Mouse (Mus musculus): ENCODE measurements around the gene Spats1. TPM values are rescaled to one million over a fixed set of nuclear protein-coding genes. Genes with fewer than 3 reads are reported as not detected.

The Spats1 gene
- polyA plus RNA-seq (2014; fragmentation: Nextera tagmentation; extraction: Ambion mirVana) = 0.86 and 1.2 TPM in 2 replicates

DNA sequence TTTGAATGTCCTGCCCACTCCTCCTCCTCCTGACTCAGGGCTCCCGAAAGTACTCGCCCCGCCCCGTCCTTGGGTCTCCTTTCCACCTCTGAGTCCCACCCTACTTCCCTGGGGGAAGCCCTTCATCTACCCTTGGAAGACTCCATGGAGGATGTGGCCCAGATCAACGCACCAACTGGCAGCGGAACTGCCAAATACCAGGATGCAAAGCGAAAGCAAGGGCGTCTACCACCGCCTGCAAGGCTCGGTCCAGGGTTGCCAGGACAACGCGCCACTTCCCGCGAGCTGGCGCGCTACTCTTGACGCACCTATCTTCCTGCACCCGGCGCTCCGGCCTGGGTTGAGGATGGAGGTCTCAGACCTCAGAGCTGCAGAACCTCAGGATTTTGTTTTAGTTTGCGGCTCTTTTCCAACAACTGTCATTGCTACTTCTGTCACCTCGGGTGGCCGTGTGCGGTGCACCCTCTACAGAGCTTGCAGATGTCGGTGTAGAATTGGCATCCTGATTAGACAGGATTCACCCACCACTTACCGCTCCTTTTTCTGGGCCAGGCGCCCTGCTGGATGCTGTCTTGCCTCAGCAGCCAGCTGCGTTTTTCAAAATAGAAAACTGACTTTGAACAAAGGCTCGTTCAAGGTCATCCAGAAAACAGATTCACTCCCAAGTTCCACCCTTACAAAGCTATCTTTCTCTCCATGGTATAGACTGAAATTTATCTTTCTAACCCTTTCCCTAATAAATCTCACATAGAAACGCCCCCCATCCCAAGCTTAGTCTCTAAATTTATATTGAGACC lies at the start of gene Spats1:
Gene Spats1, minus strand, starts transcription at position 747 of the 797 bp plus-strand sequence.
- Histone ChIP-seq H3K4me1 (ENCODE audit: control insufficient read depth, insufficient read depth, low read length) (peaks cover 8% of the 10 kb centered on the region; the same call in 1 of the 2 replicates), H3K4me2 (peak within 1 kb of the TSS; percentile 62), H3K9ac (ENCODE audit: low read depth, low read length) (peak within 1 kb of the TSS; percentile 56), H3K9me3 (replicated peaks; ENCODE audit: control insufficient read depth, low read length) (no peaks in the 10 kb centered on the region), H3K36me3 (ENCODE audit: control insufficient read depth, insufficient read depth, low read length) (no peaks in the 10 kb centered on the region), H3K27me3 (ENCODE audit: control insufficient read depth, insufficient read depth, low read length) (peaks cover 37% of the 10 kb centered on the region), H3K27ac (ENCODE audit: low read depth, low read length) (no peak within 1 kb of the TSS), H3K4me3 (ENCODE audit: low read depth, low read length) (peak within 1 kb of the TSS; percentile 38)
- WGBS (ENCODE audit: insufficient replicate concordance) = 6% methylated on average over 30 of the region's 30 CpGs
- peak; percentile 31; the same call in 1 of the 2 replicates for ATAC-seq (replicated peaks; ENCODE audit: insufficient number of reproducible peaks, low FRiP score, low TSS enrichment)

DNA sequence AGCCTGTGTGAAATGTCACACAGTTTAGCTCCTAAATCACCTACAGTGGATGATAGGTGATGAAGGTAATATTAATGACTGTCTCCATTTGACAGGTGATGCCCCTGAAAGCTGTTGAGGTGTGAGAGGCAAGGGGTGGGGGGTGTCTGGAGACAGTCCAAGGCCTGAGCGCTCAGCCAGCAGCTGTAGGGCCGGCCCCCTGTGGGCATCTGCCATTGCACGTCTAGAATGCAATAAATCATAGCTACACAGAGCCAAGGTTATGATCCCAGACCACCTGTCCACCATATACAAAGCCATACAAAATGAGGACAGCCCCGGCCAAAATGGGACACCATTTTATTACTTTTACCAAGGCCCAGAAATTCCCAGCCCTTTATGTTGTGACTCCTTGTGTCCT lies 49.7 kb upstream of the Spats1 start:
- WGBS (ENCODE audit: insufficient replicate concordance) = 76% methylated on average over 4 of the region's 4 CpGs
- Histone ChIP-seq H3K27ac (ENCODE audit: low read depth, low read length) (no peak overlapping the region), H3K4me1 (ENCODE audit: control insufficient read depth, insufficient read depth, low read length) (peaks cover 20% of the 10 kb centered on the region), H3K4me2 (no peak overlapping the region), H3K27me3 (ENCODE audit: control insufficient read depth, insufficient read depth, low read length) (peaks cover 22% of the 10 kb centered on the region), H3K36me3 (ENCODE audit: control insufficient read depth, insufficient read depth, low read length) (no peaks in the 10 kb centered on the region), H3K4me3 (ENCODE audit: low read depth, low read length) (no peak overlapping the region), H3K9ac (ENCODE audit: low read depth, low read length) (no peak overlapping the region), H3K9me3 (replicated peaks; ENCODE audit: control insufficient read depth, low read length) (no peaks in the 10 kb centered on the region)
- no peak for ATAC-seq (replicated peaks; ENCODE audit: insufficient number of reproducible peaks, low FRiP score, low TSS enrichment)

DNA sequence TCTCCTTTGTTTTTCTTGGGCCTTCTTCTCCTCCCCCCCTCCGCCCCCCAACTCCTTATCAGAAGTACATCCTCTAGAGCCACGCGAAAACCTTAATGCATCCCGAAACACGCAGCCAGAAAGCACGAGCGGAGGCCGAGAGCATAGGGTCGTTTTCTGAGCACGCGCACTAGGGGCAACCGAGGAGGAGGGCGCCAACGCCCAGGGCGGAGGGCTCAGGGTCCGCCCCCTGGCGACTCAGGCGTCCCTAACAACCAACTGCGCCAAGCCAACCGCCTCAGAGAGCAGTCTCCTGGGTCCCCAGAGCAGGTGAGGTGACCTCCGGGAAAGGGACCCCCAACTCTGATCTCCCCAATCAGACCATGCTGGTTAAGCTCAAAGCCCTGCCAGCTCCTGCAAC lies 48.0 kb upstream of the Spats1 start, which contains the start of gene Tcte1:
Gene Tcte1, plus strand, starts transcription at position 172 of the 400 bp plus-strand sequence.
- H3K4me2 ChIP-seq = peak within 1 kb of the TSS; percentile 85
- H3K4me1 ChIP-seq (ENCODE audit: control insufficient read depth, insufficient read depth, low read length) = peaks cover 20% of the 10 kb centered on the region
- H3K27ac ChIP-seq (ENCODE audit: low read depth, low read length) = no peak within 1 kb of the TSS
- H3K9me3 ChIP-seq (replicated peaks; ENCODE audit: control insufficient read depth, low read length) = no peaks in the 10 kb centered on the region
- no peaks in the 10 kb centered on the region for H3K36me3 ChIP-seq (ENCODE audit: control insufficient read depth, insufficient read depth, low read length)
- H3K4me3 ChIP-seq (ENCODE audit: low read depth, low read length) = peak within 1 kb of the TSS; percentile 47
- ATAC-seq (replicated peaks; ENCODE audit: insufficient number of reproducible peaks, low FRiP score, low TSS enrichment) = 0 out of 2 replicates have a peak, but pooled peaks have one; percentile 29
- under 1% methylated on average over 21 of the region's 21 CpGs for WGBS (ENCODE audit: insufficient replicate concordance)
- H3K9ac ChIP-seq (ENCODE audit: low read depth, low read length) = peak within 1 kb of the TSS; percentile 65
- peaks cover 14% of the 10 kb centered on the region for H3K27me3 ChIP-seq (ENCODE audit: control insufficient read depth, insufficient read depth, low read length)

DNA sequence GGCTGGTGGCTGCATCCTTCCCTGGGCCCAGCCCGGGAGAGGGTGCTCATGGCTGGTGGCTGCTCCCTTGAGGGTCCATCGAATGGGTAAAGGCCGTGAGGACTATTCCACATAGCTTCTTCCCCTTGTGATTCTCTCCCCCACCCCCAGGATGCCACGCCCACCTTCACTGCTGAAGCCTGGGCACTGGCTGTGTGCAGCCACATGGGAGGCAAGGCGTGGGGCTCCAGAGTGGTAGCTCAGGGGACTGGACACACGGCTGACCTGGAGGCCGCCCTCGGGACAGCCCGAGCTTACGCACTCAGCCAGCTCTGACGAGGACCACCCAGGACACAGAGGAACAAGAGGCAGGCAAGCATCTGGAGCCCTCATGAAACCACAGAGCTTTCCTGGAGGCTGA lies 44.9 kb upstream of the Spats1 start:
- peaks cover 22% of the 10 kb centered on the region for H3K4me1 ChIP-seq (ENCODE audit: control insufficient read depth, insufficient read depth, low read length)
- no peak overlapping the region for H3K27ac ChIP-seq (ENCODE audit: low read depth, low read length)
- 74% methylated on average over 11 of the region's 11 CpGs for WGBS (ENCODE audit: insufficient replicate concordance)

DNA sequence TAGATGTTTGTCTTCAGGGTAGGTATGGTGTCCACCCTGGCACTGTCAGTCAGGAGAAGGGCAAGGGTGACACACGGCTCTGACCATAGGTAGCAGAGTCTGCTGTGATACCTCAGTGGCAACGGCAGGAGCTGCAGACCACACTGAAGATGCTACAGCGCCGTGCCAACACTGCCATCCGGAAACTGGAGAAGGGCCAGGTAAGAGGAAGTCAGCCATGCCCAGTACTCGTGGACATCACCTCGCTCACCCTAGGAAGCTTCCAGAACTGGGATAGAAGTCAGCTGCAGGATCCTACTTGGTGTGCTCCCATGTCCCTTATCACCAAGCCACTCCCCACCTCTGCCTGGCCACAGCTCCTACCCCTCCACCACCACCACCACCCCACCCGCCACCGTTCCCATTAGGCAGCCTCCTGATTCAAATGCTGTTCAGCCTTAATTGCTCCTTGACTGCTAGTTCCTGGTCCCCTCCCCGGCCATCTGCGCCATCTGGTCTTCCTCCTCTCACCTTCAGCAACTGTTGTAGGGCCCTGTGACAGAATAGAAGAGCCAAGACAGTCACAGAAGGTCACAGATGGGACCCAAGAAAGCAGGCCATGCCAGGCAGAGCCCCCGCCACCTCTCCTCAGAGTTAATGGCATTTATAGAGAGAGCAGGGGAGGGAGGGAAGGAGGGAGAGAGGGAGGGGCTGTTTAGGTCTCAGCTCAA lies 43.7 kb upstream of the Spats1 start:
- no peak overlapping the region for H3K27ac ChIP-seq (ENCODE audit: low read depth, low read length)
- H3K4me3 ChIP-seq (ENCODE audit: low read depth, low read length) = no peak overlapping the region
- H3K4me2 ChIP-seq = no peak overlapping the region
- 76% methylated on average over 12 of the region's 12 CpGs for WGBS (ENCODE audit: insufficient replicate concordance)
- H3K36me3 ChIP-seq (ENCODE audit: control insufficient read depth, insufficient read depth, low read length) = 0 out of 2 replicates have a peak, but pooled peaks cover 2% of the 10 kb centered on the region
- no peaks in the 10 kb centered on the region for H3K27me3 ChIP-seq (ENCODE audit: control insufficient read depth, insufficient read depth, low read length)
- peaks cover 22% of the 10 kb centered on the region for H3K4me1 ChIP-seq (ENCODE audit: control insufficient read depth, insufficient read depth, low read length)
- no peaks in the 10 kb centered on the region for H3K9me3 ChIP-seq (replicated peaks; ENCODE audit: control insufficient read depth, low read length)
- no peak for ATAC-seq (replicated peaks; ENCODE audit: insufficient number of reproducible peaks, low FRiP score, low TSS enrichment)
- no peak overlapping the region for H3K9ac ChIP-seq (ENCODE audit: low read depth, low read length)

More for the DNA sequence above, 44.9 kb upstream of the Spats1 start:
- no peak overlapping the region for H3K4me2 ChIP-seq
- H3K9me3 ChIP-seq (replicated peaks; ENCODE audit: control insufficient read depth, low read length) = no peaks in the 10 kb centered on the region
- 0 out of 2 replicates have a peak, but pooled peaks cover 2% of the 10 kb centered on the region for H3K36me3 ChIP-seq (ENCODE audit: control insufficient read depth, insufficient read depth, low read length)
- ATAC-seq (replicated peaks; ENCODE audit: insufficient number of reproducible peaks, low FRiP score, low TSS enrichment) = no peak
- H3K4me3 ChIP-seq (ENCODE audit: low read depth, low read length) = no peak overlapping the region
- H3K9ac ChIP-seq (ENCODE audit: low read depth, low read length) = no peak overlapping the region
- H3K27me3 ChIP-seq (ENCODE audit: control insufficient read depth, insufficient read depth, low read length) = peaks cover 9% of the 10 kb centered on the region; the same call in 1 of the 2 replicates

DNA sequence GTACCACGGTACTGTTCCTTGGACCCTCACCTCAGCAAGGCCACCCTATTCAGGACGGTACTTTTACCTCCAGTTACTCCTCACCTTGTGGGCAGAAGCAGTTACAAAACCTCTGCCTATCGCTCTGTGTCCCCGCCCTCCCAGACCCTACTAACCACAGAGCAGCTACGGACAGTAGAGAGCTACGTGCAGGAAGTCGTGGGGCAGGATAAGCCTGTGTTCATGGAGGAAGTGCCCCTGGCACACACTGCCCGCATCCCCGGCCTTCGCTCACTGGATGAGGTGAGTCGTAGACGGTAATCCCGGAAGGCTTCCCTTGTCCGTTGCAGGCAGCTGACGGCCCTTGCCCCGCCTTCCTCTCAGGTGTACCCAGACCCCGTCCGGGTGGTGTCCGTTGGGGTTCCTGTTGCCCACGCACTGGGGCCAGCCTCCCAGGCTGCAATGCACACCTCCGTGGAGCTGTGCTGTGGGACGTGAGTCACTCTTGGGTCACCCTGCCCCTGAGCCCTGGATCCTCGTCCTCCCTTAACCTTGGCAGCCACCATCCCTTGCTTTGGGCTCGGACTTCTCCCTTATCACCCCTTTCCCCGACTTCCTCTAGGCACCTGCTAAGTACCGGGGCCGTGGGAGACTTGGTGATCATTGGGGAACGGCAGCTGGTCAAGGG lies 42.5 kb upstream of the Spats1 start:
- no peaks in the 10 kb centered on the region for H3K27me3 ChIP-seq (ENCODE audit: control insufficient read depth, insufficient read depth, low read length)
- 0 out of 2 replicates have a peak, but pooled peaks cover 2% of the 10 kb centered on the region for H3K36me3 ChIP-seq (ENCODE audit: control insufficient read depth, insufficient read depth, low read length)
- H3K9me3 ChIP-seq (replicated peaks; ENCODE audit: control insufficient read depth, low read length) = no peaks in the 10 kb centered on the region
- peaks cover 19% of the 10 kb centered on the region for H3K4me1 ChIP-seq (ENCODE audit: control insufficient read depth, insufficient read depth, low read length)
- H3K4me3 ChIP-seq (ENCODE audit: low read depth, low read length) = no peak overlapping the region
- H3K4me2 ChIP-seq = no peak overlapping the region
- H3K9ac ChIP-seq (ENCODE audit: low read depth, low read length) = no peak overlapping the region
- no peak for ATAC-seq (replicated peaks; ENCODE audit: insufficient number of reproducible peaks, low FRiP score, low TSS enrichment)
- WGBS (ENCODE audit: insufficient replicate concordance) = 85% methylated on average over 28 of the region's 28 CpGs
- no peak overlapping the region for H3K27ac ChIP-seq (ENCODE audit: low read depth, low read length)

DNA sequence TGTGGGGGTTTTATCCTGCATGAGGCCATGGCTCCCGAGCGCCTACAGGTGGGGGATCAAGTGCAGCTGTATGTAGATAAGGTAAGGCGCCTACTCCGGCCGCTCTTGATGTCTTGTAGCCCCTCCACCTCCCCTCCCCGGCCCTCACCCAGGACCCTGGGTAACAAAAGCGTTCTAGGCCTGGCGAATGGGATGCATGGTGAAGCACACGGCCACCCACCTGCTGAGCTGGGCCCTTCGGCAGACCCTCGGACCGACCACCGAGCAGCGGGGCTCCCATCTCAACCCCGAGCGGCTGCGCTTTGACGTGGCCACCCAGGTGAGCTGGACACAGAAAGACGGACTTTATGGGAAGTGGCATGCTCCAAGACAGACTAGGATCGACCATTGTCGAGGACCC lies 41.9 kb upstream of the Spats1 start:
- no peaks in the 10 kb centered on the region for H3K9me3 ChIP-seq (replicated peaks; ENCODE audit: control insufficient read depth, low read length)
- WGBS (ENCODE audit: insufficient replicate concordance) = 89% methylated on average over 21 of the region's 21 CpGs
- H3K27ac ChIP-seq (ENCODE audit: low read depth, low read length) = no peak overlapping the region
- H3K27me3 ChIP-seq (ENCODE audit: control insufficient read depth, insufficient read depth, low read length) = no peaks in the 10 kb centered on the region
- H3K4me3 ChIP-seq (ENCODE audit: low read depth, low read length) = no peak overlapping the region
- H3K4me2 ChIP-seq = no peak overlapping the region
- no peak overlapping the region for H3K9ac ChIP-seq (ENCODE audit: low read depth, low read length)
- no peak for ATAC-seq (replicated peaks; ENCODE audit: insufficient number of reproducible peaks, low FRiP score, low TSS enrichment)
- H3K4me1 ChIP-seq (ENCODE audit: control insufficient read depth, insufficient read depth, low read length) = peaks cover 13% of the 10 kb centered on the region
- 0 out of 2 replicates have a peak, but pooled peaks cover 2% of the 10 kb centered on the region for H3K36me3 ChIP-seq (ENCODE audit: control insufficient read depth, insufficient read depth, low read length)

DNA sequence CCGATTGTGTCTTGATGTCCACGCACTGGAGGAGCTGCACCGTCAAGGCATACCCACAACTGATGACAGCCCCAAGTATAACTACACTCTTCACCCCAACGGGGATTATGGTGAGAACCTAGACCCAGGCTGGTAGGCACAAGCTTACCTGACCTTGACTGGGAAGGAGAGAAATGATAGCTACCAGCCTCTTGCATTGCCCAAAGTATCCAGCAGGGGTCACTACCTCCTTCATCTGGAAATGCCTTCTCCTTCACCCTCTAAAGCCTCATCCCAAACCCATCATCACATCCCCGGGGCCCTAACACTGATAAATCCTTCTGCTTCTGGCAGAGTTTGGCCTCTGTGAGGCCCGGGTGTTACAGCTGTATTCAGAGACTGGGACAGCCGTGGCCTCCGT lies 41.3 kb upstream of the Spats1 start:
- H3K4me1 ChIP-seq (ENCODE audit: control insufficient read depth, insufficient read depth, low read length) = peaks cover 11% of the 10 kb centered on the region
- no peak overlapping the region for H3K4me3 ChIP-seq (ENCODE audit: low read depth, low read length)
- H3K27ac ChIP-seq (ENCODE audit: low read depth, low read length) = no peak overlapping the region
- H3K36me3 ChIP-seq (ENCODE audit: control insufficient read depth, insufficient read depth, low read length) = 0 out of 2 replicates have a peak, but pooled peaks cover 2% of the 10 kb centered on the region
- no peak overlapping the region for H3K9ac ChIP-seq (ENCODE audit: low read depth, low read length)
- no peaks in the 10 kb centered on the region for H3K9me3 ChIP-seq (replicated peaks; ENCODE audit: control insufficient read depth, low read length)
- no peak for ATAC-seq (replicated peaks; ENCODE audit: insufficient number of reproducible peaks, low FRiP score, low TSS enrichment)
- no peaks in the 10 kb centered on the region for H3K27me3 ChIP-seq (ENCODE audit: control insufficient read depth, insufficient read depth, low read length)
- WGBS (ENCODE audit: insufficient replicate concordance) = 35% methylated on average over 8 of the region's 8 CpGs
- no peak overlapping the region for H3K4me2 ChIP-seq
